Mouse (Mus musculus): Measurements from ENCODE around the gene Rnf44. TPM values are rescaled to one million over a fixed set of nuclear protein-coding genes. Genes with fewer than 3 reads are reported as not detected.

Rnf44 gene
- polyA plus RNA-seq, 1 experiment from 2014 or later, result 58.8 TPM

GRCm38 (mm10) chr13:54684140-54684896 is 9.4 kb downstream of the Rnf44 start:
- no peaks in the 10 kb centered on the region for H3K9me3 ChIP-seq
- H3K27ac ChIP-seq, result no peak overlapping the region
- no peak overlapping the region for H3K4me2 ChIP-seq
- H3K4me3 ChIP-seq, result no peak overlapping the region
- no peak for ATAC-seq (ENCODE audit: insufficient number of reproducible peaks, low FRiP score, low TSS enrichment, low read depth)
- peaks cover 48% of the 10 kb centered on the region for H3K36me3 ChIP-seq
- H3K4me1 ChIP-seq, result peaks cover 41% of the 10 kb centered on the region
- WGBS, result 55% methylated on average over 3 of the region's 3 CpGs
- 0 out of 2 replicates have a peak overlapping the region, but pooled peaks have one; percentile 5 for H3K9ac ChIP-seq
- no peaks in the 10 kb centered on the region for H3K27me3 ChIP-seq

DNA sequence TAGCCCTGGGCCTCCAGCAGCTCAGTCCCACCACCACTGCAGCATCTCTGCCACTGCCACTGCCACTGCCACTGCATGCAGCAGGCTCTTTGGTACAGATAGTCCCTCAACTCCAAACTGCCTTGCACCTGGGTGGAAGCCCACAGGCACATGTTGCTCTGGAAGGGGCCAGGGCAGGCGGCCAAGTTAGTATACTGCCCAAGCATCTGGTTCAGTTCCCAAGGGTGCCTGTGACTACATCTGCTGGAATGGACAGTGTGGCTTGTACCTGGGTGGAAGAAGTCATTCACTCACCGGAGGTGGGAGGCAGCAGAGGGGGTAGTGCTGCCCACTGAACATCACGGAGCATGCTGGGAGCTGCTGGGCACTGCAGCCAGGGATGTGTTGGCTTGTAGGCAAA is 10.4 kb downstream of the Rnf44 start:
- H3K4me3 ChIP-seq, result no peak overlapping the region
- no peaks in the 10 kb centered on the region for H3K9me3 ChIP-seq
- H3K27ac ChIP-seq, result no peak overlapping the region
- WGBS, result 80% methylated on average over 3 of the region's 3 CpGs
- no peaks in the 10 kb centered on the region for H3K27me3 ChIP-seq
- no peak overlapping the region for H3K4me2 ChIP-seq
- peaks cover 35% of the 10 kb centered on the region for H3K4me1 ChIP-seq
- peaks cover 57% of the 10 kb centered on the region for H3K36me3 ChIP-seq
- no peak for ATAC-seq (ENCODE audit: insufficient number of reproducible peaks, low FRiP score, low TSS enrichment, low read depth)
- H3K9ac ChIP-seq, result no peak overlapping the region

GRCm38 (mm10) chr13:54681291-54681690 is 12.4 kb downstream of the Rnf44 start:
- WGBS, result 81% methylated on average over 8 of the region's 8 CpGs
- Histone ChIP-seq H3K27ac (no peak overlapping the region), H3K9me3 (no peaks in the 10 kb centered on the region), H3K9ac (no peak overlapping the region), H3K27me3 (no peaks in the 10 kb centered on the region), H3K4me1 (peaks cover 29% of the 10 kb centered on the region), H3K4me2 (no peak overlapping the region), H3K4me3 (no peak overlapping the region), H3K36me3 (peaks cover 57% of the 10 kb centered on the region)
- ATAC-seq (ENCODE audit: insufficient number of reproducible peaks, low FRiP score, low TSS enrichment, low read depth), result no peak

- Histone ChIP-seq H3K36me3 (peaks cover 57% of the 10 kb centered on the region), H3K4me3 (no peak overlapping the region), H3K4me2 (no peak overlapping the region), H3K27ac (0 out of 2 replicates have a peak overlapping the region, but pooled peaks have one; percentile 38), H3K27me3 (no peaks in the 10 kb centered on the region), H3K4me1 (peaks cover 19% of the 10 kb centered on the region), H3K9ac (no peak overlapping the region), H3K9me3 (no peaks in the 10 kb centered on the region)
- no peak for ATAC-seq (ENCODE audit: insufficient number of reproducible peaks, low FRiP score, low TSS enrichment, low read depth)
- 67% methylated on average over 17 of the region's 17 CpGs for WGBS
Measured at GRCm38 (mm10) chr13:54680184-54680853, 13.4 kb downstream of the Rnf44 start.

GRCm38 (mm10) chr13:54678263-54678662 is 15.4 kb downstream of the Rnf44 start:
- Histone ChIP-seq H3K36me3 (peaks cover 46% of the 10 kb centered on the region), H3K4me3 (no peak overlapping the region), H3K27ac (no peak overlapping the region), H3K27me3 (no peaks in the 10 kb centered on the region), H3K9me3 (no peaks in the 10 kb centered on the region), H3K4me2 (no peak overlapping the region), H3K9ac (no peak overlapping the region), H3K4me1 (0 out of 2 replicates have a peak, but pooled peaks cover under 1% of the 10 kb centered on the region)
- no peak for ATAC-seq (ENCODE audit: insufficient number of reproducible peaks, low FRiP score, low TSS enrichment, low read depth)
- 45% methylated on average over 4 of the region's 4 CpGs for WGBS

GRCm38 (mm10) chr13:54675895-54676590 is 17.7 kb downstream of the Rnf44 start:
- H3K36me3 ChIP-seq, result peaks cover 24% of the 10 kb centered on the region
- H3K9ac ChIP-seq, result no peak overlapping the region
- no peaks in the 10 kb centered on the region for H3K4me1 ChIP-seq
- no peak overlapping the region for H3K4me2 ChIP-seq
- H3K27me3 ChIP-seq, result no peaks in the 10 kb centered on the region
- peak overlapping the region; percentile 51; the same call in 1 of the 2 replicates for H3K27ac ChIP-seq
- ATAC-seq (ENCODE audit: insufficient number of reproducible peaks, low FRiP score, low TSS enrichment, low read depth), result no peak
- H3K4me3 ChIP-seq, result no peak overlapping the region
- 48% methylated on average over 11 of the region's 11 CpGs for WGBS
- no peaks in the 10 kb centered on the region for H3K9me3 ChIP-seq

- 75% methylated on average over 2 of the region's 2 CpGs for WGBS
- Histone ChIP-seq H3K36me3 (peaks cover 6% of the 10 kb centered on the region), H3K27me3 (no peaks in the 10 kb centered on the region), H3K4me2 (no peak overlapping the region), H3K27ac (no peak overlapping the region), H3K4me3 (no peak overlapping the region), H3K9me3 (no peaks in the 10 kb centered on the region), H3K4me1 (no peaks in the 10 kb centered on the region), H3K9ac (no peak overlapping the region)
- ATAC-seq (ENCODE audit: insufficient number of reproducible peaks, low FRiP score, low TSS enrichment, low read depth), result no peak
Measured at GRCm38 (mm10) chr13:54670491-54670890, 23.2 kb downstream of the Rnf44 start.

- no peak overlapping the region for H3K4me3 ChIP-seq
- H3K27ac ChIP-seq, result no peak overlapping the region
- WGBS, result 94% methylated on average over 7 of the region's 7 CpGs
- no peak for ATAC-seq (ENCODE audit: insufficient number of reproducible peaks, low FRiP score, low TSS enrichment, low read depth)
- no peaks in the 10 kb centered on the region for H3K4me1 ChIP-seq
- no peak overlapping the region for H3K9ac ChIP-seq
- no peaks in the 10 kb centered on the region for H3K27me3 ChIP-seq
- H3K4me2 ChIP-seq, result no peak overlapping the region
- no peaks in the 10 kb centered on the region for H3K9me3 ChIP-seq
- peaks cover 41% of the 10 kb centered on the region for H3K36me3 ChIP-seq
Measured at GRCm38 (mm10) chr13:54665062-54665461, 28.6 kb downstream of the Rnf44 start.

DNA sequence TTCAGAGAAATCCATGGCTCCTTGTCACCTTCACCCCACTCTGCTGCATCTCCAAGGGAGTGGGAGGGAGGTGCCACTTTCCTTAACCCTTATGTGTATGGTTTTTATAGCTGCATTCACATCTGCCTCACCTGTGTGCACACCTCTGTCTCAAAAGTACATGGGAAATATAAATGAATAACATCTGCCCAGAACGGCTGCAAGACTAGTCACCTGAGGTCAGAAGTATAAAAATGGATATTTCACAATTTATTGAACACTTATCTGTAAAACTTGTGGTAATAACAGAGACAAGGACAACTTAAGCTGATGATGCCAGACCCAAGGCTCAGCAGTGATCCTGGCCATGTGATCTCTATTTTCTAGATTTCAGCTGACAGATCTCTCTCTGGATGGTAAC is 29.2 kb downstream of the Rnf44 start:
- Histone ChIP-seq H3K9ac (no peak overlapping the region), H3K4me3 (no peak overlapping the region), H3K27ac (no peak overlapping the region), H3K27me3 (no peaks in the 10 kb centered on the region), H3K4me2 (no peak overlapping the region), H3K36me3 (peaks cover 47% of the 10 kb centered on the region), H3K4me1 (no peaks in the 10 kb centered on the region), H3K9me3 (no peaks in the 10 kb centered on the region)
- WGBS, result 68% methylated on average over 1 of the region's 1 CpGs
- ATAC-seq (ENCODE audit: insufficient number of reproducible peaks, low FRiP score, low TSS enrichment, low read depth), result no peak

GRCm38 (mm10) chr13:54663999-54664398 is 29.7 kb downstream of the Rnf44 start:
- peaks cover 50% of the 10 kb centered on the region for H3K36me3 ChIP-seq

DNA sequence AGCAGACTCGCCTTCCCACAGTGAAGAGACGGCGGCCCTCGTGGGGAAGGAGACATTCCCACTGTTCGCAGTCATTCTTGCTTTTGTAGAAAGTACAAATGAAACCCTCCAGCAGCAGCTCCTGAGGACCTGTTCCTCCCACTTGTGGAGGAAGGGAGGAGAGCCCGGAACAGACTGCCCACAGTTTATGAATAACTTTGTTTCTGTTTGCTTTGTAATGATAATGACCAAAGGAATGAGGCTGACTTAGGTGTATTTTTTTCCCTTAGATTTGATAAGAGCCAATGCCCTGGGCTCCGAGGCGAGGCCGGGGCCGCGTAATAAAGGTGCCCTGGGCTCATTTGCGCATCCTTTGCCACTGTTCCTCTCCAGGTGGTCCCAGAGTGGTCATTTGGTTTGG is 32.3 kb downstream of the Rnf44 start:
- H3K4me2 ChIP-seq, result no peak overlapping the region
- H3K4me1 ChIP-seq, result no peaks in the 10 kb centered on the region
- no peaks in the 10 kb centered on the region for H3K27me3 ChIP-seq
- H3K4me3 ChIP-seq, result no peak overlapping the region
- peaks cover 71% of the 10 kb centered on the region for H3K36me3 ChIP-seq
- H3K27ac ChIP-seq, result no peak overlapping the region
- H3K9ac ChIP-seq, result no peak overlapping the region
- 94% methylated on average over 12 of the region's 12 CpGs for WGBS
- ATAC-seq (ENCODE audit: insufficient number of reproducible peaks, low FRiP score, low TSS enrichment, low read depth), result no peak
- H3K9me3 ChIP-seq, result no peaks in the 10 kb centered on the region

More at GRCm38 (mm10) chr13:54663999-54664398, 29.7 kb downstream of the Rnf44 start:
- Histone ChIP-seq H3K9me3 (no peaks in the 10 kb centered on the region), H3K4me3 (no peak overlapping the region), H3K4me1 (no peaks in the 10 kb centered on the region), H3K4me2 (no peak overlapping the region), H3K9ac (no peak overlapping the region), H3K27ac (no peak overlapping the region), H3K27me3 (no peaks in the 10 kb centered on the region)
- no peak for ATAC-seq (ENCODE audit: insufficient number of reproducible peaks, low FRiP score, low TSS enrichment, low read depth)
- WGBS, result 57% methylated on average over 4 of the region's 4 CpGs

GRCm38 (mm10) chr13:54660877-54661276 is 32.8 kb downstream of the Rnf44 start:
- Histone ChIP-seq H3K9ac (no peak overlapping the region), H3K4me3 (no peak overlapping the region), H3K4me2 (no peak overlapping the region), H3K36me3 (peaks cover 76% of the 10 kb centered on the region), H3K27me3 (no peaks in the 10 kb centered on the region), H3K27ac (no peak overlapping the region), H3K9me3 (no peaks in the 10 kb centered on the region), H3K4me1 (no peaks in the 10 kb centered on the region)
- no peak for ATAC-seq (ENCODE audit: insufficient number of reproducible peaks, low FRiP score, low TSS enrichment, low read depth)
- WGBS, result 66% methylated on average over 5 of the region's 5 CpGs

Data from limb, embryonic 15.5 days (tissue).